Mouse (Mus musculus) spleen, adult 12 weeks (tissue): Measurements from ENCODE around the gene Cbx3.
A peak's percentile ranks its signal among the peaks of the same experiment; 100 is the strongest.
"Not testable (repeated sequence)": the region's sequence is repeated elsewhere in the genome, so short reads cannot be mapped to it uniquely, and the experiment has no call there.

Source experiments
- DNase-seq: peaks from one replicate; pipeline ENCODE4 v3.0.0; 2022; ENCODE audit warnings: low spot score

Gene Cbx3

DNA sequence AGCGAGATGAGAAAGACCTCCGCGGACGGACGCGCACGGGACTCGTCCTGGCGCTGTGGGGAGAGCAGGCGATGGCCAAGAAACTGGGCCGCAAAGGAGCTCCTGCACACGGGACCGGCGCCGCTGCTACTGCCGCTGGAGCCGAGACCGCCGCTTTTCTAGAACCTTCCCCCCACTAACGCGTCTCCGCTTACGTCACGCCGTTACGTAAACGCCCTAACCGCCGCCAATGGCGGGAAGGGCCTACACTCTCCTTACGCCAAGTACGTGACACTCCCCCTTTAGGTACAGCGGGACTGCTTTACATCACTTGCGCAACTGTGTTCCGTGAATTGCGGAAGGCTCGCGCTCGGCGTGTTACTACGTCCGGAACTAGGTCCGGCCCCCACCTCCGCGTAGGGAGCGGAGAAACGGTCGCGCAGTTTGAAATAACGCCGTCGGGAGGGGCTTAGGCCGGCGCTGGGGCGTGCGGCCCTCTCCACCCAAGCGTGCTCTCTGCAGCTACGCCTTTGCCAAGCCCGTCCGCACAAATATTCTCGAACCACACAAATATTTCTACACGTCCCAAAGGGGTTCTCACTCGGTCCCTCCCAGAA lies 347 bp upstream of the Cbx3 start, which contains the start of gene Hnrnpa2b1:
Hnrnpa2b1 (minus strand) TSS at position 180 of the 596 bp plus-strand sequence.
- peak; percentile 99 for DNase-seq

DNA sequence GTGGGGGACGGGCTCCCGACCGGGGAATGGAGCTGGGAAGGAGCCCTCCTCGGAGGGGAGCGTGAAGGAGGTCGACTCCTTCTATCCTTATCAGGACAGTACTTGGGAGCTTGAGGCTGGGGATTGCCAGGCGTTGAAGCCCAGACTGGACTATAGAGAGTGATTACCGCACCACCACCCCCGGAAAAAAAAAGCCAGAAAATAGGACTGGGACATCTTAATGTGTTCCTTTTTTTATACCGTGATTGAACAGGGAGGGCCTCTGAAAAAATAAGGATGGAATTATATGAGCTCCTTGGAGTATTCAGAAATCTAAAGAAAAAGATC lies 982 bp downstream of the Cbx3 start:
- no peak for DNase-seq

DNA sequence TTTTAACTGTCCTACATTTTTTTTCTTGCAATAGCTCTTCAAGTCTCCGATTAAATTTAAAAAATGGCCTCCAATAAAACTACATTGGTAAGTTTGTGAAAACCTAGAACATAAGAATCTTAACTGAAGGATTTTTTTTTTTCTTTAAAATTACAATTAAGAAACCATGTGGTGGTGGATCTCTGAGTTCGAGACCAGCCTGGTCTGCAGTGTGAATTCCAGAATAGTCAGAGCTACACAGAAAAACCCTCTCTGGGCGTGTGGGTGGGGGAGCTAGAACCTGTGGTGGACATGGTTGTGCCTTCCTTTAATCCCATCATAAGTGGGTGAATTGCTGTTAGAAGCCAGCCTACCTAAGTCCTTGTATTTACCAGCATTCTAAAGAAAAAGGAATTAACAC lies 1.6 kb downstream of the Cbx3 start:
- no peak for DNase-seq

DNA sequence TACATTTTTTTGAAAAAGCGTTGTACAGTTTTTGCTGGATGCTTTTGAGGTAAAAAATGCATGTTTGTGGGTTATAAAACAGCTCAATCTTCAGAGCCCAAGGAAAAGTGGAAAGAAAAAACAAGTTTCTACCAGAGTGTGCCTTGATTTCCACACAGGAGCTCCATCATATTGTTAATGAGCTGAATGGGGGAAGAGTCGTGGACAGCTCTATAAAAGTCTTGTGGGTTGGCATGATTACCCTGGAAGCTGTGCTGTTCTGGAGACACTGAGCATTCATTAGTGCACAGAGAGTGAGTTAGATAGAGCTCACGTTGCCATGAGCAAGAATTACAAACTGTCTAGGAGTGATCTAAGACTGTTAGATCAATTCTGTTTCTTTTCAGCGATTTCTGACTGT lies 2.1 kb downstream of the Cbx3 start:
- no peak for DNase-seq

DNA sequence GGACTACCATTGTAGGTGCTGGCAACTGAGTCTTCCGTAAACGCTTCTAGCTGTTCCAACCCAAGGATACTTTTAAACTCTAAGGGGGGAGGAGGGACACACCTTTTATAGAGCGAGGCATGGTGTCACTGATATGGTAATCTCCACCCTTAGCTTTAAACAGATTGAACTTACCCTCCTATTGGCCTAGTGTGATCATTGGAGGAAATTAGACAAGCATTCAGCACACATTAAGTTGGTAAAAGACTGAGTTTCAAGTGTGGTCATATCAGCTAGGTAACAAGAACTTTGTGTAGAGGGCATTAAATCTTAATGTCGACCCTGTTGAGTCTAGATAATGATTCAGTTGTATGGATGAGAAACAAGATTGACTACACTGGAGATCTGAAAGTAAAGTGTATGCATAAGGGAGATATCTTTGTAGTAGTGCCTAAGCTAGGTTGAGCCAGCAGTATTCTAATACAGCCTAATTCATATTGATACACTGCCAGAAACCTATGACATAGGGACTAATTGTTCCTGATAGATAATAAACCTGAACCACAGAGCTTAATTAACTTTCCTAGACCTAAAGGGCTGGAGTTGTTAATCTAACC lies 9.1 kb downstream of the Cbx3 start:
- DNase-seq: no peak

DNA sequence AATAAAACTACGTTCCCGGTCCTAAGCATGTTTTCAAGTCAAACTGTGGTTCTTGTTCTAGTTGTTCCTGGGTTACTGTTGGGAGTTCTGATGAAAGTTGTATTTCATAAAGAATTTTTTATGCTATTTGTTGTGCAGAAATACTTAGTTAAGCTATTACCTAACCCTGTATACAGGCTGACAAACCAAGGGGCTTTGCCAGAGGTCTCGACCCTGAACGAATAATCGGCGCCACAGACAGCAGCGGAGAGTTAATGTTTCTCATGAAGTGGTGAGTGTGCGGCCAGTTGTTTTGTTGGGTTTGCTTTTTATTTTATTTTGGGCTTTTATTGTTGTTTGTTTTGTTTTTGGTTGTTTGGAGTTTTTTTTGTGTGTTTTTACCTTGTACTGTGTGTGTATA lies 11.4 kb downstream of the Cbx3 start:
- no peak for DNase-seq

DNA sequence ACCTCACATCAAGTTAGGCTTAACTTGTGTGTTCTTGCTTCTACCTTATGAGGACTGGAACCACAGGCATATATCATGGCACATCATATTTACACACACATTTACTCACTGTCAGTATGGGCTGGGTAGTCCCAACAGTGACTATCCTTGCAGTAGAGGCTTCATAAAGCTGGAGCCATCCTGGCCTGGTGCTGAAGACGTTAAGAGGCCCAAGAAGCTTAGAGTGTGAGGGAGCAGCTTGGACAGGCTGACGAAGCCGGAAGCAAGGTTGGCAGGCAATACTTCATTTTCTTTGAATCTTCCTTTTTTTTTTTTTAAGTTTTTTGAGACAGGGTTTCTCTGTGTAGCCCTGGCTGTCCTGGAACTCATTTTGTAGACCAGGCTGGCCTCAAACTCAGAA lies 13.7 kb downstream of the Cbx3 start:
- DNase-seq: no peak

DNA sequence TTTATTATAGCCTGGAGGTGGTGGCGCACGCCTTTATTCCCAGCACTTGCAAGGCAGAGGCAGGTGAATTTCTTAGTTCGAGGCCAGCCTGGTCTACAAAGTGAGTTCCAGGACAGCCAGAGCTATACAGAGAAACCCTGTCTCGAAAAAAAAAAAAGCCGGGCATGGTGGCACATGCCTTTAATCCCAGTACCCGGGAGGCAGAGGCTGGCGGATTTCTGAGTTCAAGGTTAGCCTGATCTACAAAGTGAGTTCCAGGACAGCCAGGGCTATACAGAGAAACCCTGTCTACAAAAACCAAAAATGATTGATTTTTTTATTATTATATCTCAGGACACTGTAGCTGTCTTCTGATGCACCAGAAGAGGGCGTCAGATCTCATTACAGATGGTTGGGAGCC lies 14.4 kb downstream of the Cbx3 start:
- not testable (repeated sequence) for DNase-seq

DNA sequence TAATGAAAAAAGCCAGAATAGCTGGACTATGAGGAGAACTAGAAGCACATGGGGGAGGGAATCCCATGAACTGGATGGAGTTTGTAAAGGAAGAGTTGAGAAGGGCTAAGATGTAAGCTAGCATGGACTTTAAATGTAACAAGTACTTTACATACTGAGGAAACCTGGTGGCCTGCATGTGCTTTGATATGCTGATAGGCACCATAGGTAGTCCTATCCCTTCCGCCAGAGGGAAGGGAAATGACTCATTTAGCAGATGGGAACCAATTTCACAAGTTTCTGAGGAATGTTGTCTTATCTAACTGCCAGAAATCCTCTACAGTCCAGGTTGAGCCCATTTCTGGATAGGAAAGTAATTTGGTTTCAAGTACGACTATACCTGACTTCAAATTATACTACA lies 15.5 kb downstream of the Cbx3 start:
- DNase-seq: no peak

DNA sequence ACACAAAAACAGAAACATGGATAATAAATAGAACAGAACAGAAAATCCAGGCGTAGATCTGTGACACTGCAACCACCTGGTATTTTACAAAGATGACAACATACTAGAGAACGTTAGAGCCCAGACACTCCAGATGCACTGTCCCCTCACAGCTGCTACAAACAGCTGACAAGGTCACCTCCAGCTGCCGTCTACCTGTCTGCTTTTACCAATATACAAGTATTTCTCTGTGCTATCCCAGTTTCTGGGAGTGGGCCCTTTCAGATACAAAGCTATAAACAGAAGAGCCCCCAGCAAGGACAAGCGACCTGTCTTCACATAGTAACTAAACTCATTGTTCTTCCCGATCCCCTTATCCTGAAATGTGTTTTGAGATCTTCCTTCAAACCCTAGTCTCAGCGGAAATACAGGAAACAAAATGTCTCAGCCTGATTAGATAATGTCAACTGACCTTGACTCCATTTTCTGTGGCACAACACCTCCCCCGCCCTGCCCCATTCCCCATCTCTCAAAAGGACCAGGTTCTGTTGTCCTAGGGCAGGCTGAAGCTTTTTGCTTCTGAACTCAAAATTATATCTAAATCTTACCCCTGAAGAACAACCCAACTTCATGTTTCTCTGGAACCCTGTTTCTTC lies 16.0 kb downstream of the Cbx3 start:
- DNase-seq: no peak

DNA sequence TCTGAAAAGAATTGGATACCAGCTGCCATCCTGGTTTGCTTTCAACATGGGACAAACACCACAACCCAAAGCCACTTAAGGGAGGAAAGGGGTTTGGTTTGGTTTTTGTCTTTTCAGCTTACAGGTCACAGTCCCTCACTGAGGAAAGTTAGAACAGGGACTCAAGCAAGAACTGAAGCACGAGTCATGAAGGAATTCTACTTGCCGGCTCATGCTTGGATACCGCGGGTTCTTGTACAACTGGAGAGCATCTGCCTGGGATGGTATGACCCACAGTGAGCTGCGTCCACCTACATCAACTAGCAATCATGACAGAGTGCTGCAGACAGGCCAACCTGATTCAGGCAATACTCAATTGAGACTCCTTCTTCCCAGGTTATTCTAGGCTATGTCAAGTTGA lies 16.6 kb downstream of the Cbx3 start:
- DNase-seq: no peak

DNA sequence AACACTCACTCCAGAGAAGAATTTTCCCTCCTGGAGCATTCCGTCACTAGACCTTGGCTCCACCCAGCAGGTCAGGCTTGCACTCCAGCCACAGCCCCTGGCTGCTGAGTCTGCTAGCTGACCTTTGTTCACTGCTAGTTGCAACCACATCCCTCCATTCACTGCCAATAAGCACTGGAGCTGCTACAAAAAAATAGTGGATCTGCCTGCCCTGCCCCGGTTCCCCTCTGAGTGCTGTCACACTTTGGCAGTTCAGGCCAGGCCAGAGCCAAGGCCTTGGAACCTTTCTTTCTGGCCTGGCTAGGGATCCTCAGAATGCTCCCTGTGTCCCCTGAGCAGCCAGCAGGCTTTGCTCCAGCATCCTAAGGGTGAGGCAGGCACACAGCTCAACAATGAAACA lies 19.6 kb downstream of the Cbx3 start:
- no peak for DNase-seq

DNA sequence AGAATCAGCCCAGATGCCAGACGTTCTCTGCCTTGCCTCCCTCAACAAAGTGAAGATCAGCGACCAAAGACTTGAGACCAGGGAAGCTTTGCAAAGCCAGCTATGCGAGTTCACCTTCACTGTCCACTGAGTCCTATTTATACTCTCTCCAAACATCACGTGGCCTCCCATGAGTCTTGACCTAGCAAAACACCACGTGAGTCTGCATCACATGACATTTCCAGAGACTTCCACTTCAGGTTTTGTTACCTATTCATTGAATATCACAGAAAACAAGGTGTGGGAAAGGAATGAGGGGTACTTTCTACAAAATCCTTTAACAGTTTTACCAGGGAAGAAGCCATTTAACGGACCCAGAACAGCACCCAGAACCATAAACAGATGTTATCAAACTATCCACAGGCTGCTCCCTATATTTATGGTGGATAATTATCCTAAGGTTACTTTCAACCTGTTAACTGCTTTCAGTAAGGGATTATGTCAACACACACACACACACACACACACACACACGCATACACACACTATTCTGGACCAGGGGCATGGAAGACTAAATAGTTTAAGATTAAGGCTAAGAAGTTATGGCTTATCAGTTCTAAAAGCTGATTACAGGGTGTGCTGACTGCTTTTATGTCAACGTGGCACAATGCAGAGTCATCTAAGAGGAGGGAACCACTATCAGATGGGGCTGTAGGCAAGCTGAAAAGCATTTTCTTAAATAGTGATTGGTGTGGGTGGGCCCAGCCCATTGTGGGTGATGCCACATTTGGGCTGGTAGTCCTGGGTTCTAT lies 27.4 kb downstream of the Cbx3 start:
- no peak for DNase-seq

DNA sequence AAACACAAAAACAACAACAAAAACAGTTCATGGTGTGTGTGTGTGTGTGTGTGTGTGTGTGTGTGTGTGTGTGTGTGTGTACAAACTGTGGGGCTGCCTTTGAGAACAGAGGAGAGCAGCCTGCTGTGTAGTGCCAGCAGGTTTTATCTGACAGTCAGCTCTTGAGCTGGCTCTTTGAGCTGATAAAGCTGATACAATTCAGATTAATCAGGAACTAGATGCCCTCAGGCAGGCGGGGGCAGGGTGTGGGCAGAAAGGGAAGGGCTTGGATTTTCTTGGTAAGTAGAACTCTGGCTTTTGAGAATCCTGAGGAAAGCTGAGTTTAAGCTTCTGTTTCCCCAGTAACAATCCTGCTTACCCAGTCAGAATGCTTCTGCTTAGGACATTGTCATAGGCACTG lies 35.5 kb downstream of the Cbx3 start:
- DNase-seq: no peak

DNA sequence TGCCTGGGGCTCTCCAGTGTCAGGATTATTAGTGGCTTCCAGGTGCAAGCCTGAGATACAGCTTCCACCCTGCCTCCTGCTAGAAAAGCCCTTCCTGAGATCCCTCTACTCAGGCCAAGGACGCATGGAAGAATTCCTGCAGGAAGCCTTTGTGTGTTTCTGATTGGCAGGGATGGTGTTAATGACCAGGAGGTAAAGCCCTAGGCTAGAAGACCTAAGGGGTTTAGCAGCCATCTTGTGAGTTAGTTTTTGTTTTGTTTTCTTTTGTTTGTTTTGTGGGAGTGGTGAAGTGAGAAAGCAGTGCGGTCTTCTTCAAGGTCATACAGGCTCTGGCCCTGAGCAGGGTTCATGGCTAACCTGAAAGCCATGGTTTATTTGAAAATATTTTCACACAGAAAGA lies 37.4 kb downstream of the Cbx3 start:
- DNase-seq: no peak

DNA sequence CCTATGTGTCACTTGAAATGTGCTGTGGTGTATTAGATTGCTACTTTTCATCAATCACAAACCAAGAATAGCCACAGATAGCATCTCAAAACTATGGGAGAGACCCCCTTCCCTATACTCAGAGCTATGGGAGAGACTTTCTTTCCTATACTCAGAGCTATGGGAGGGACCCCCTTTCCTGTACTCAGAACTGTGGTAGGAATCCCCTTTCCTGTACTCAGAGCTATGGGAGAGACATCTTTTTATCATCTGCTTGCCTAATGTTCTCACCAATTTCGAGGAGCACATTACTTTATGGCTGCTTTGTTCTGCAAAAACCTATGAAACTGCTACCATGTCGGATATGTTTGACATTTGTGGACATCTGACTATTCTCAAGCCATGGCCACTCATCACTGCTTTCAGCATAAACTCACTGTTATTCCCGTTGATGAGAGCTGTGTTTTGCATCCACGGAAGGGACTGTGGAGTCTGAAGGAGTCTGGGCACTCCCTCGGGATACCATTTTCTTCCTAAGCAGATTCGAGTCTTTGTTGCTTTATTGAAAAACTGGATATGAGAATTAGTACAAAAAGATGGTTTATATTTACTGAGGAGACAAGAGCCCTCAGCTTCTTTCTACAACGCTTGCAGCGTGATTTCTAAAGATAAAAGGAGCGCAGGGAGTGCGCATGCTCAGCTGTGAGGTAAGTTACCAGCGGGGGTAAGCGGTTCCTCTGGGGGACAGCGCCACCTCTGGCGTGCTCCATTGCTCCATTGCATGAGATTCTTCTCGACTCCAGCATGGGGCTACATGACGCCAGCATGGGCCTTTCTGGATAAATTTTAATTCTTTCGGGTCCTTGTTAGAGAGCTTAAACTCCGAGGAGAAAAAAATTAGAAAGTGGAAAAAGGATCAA lies 38.8 kb downstream of the Cbx3 start:
- DNase-seq: peak; percentile 56

DNA sequence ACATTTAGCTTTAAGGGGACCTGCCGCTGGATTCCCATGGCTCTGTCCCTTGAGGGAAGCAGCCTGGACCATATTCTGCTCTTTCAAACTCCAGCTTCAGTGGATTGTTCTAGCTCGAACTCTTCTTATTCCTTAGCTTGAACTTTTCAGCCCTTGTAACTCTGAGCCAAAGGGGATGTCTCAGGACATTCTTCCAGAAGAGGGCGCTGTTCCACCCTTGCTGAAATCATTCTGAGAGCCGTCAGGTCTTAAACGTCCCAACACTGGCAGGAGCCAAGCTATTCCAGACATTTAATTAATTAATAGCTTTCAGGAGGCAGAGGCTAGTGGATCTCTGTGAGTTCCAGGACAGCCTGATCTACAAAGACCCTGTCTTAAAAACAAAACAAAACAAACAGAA lies 39.9 kb downstream of the Cbx3 start:
- DNase-seq: peak; percentile 7

DNA sequence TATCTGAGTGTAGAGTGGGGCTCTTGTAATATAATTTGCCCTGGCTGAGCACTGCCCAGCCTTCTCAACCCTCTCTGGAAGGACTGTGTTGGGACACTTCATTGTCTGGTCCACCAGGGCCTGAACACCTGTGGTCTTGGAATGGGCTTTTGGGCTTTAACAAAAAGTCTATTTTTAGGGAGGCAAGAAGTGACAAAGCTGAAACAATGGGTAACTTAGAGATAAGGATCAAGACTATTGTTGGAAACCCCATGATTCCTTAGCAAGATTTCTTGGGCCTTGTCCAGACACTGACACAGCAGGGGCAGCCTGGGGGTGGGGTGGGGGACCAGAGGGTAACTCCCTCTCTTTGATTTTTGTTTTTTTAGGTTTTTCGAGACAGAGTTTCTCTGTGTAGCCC lies 40.8 kb downstream of the Cbx3 start:
- DNase-seq: no peak

DNA sequence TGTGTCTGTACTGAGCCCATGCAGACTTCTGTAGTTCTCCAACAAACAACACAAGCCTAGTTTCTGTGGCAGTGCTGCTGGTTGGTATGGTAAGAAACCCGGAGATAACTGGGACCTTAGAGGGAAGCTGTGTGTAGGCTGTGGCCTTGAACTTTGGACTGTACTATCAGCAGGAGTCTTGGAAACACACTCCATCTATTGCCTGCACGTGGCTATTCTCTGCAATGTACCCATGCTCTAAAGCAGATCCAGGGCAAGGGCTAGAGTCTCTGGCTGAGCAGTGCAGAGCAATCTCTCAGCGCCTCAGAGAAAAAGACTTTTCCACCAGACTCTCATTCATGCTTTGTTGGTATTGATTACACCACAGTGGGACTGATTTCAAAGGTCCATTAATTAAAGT lies 43.6 kb downstream of the Cbx3 start:
- no peak for DNase-seq

DNA sequence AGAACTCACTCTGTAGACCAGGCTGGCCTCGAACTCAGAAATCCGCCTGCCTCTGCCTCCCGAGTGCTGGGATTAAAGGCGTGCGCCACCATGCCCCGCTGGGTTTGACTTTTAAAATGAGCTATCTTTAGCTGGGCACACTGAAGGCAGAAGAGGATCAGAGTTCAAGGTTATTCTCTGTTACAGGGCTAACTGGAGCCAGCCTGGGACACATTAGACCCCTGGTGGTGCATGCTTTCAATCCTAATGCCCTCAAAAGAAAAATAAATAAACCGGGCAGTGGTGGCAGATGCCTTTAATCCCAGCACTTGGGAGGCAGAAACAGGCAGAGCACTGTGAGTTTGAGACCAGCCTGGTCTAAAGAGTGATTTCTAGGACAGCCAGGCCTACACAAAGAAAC lies 44.7 kb downstream of the Cbx3 start:
- no peak for DNase-seq

DNA sequence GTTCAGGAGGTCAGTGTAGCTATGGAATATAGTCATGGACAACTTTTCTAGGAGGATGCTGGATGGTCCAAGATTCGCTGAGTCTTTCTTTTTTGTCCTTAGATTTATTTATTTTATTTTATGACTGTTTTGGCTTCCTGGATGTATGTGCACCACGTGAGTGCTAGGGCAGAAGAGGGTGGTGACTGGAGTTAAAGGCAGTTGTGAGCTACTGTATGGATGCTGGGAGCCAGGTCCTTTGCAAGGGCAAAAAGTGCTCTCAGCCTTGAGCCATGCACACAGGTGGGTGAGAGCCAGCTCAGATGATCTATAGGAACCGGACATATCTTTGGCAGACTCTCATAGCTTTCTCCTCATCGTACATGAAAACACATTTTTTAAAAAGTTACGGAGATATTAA lies 53.1 kb downstream of the Cbx3 start:
- no peak for DNase-seq

DNA sequence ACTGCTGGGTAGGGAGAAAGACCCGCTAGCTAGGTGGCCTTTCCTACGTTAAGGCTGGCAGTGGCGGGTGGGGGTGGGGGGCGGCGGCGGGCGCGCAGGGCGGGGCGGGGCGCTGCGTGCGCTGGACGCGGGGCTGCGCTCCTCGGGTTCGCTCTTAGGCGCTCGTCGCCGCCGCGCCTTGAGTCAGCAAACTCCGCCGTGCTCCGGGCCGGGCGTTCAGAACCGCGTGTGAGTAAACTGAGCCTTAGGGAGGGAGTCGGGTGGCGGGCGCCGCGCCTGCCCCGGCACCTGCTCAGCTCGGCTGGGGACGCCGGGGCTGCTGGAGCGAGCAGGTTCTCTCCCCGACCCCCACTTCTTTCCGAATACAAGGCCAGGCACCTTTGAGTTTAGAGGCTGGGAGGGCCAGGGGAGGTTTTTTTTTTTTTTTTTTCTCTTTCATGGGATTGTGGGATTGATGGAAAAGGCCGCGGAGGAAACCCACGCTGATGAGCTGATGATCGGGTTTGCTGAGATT lies 53.7 kb downstream of the Cbx3 start, which contains the start of gene Snx10:
Snx10 (plus strand) TSS at position 95 of the 514 bp plus-strand sequence.
- DNase-seq: no peak
